Mouse (Mus musculus) neural tube, embryonic 14.5 days (tissue): ENCODE measurements around the gene Epha3. TPM values are rescaled to one million over a fixed set of nuclear protein-coding genes. Genes with fewer than 3 reads are reported as not detected.

Source experiments
- ATAC-seq: fragments of 200-750 bp; cut with Nextera tagmentation; 2 replicates; pipeline ENCODE4 v1.8.0; 2017; ENCODE audit warnings: low read depth, mild to moderate bottlenecking, moderate TSS enrichment, moderate library complexity
- H3K27ac ChIP-seq: fragments of 300-500 bp; sonication (generic); 2 replicates; pipeline ENCODE4 v1.5.1; 2014; ENCODE audit warnings: low read depth, mild to moderate bottlenecking, control low read depth, low read length, moderate library complexity, mixed read lengths
- H3K27me3 ChIP-seq: fragments of 300-500 bp; sonication (generic); 2 replicates; pipeline ENCODE4 v1.6.1; 2014; ENCODE audit warnings: low read length; ENCODE audit not compliant: control insufficient read depth, insufficient read depth
- H3K36me3 ChIP-seq: fragments of 300-500 bp; sonication (generic); 2 replicates; pipeline ENCODE4 v1.6.1; 2014; ENCODE audit warnings: low read length, mixed read lengths; ENCODE audit not compliant: control insufficient read depth, insufficient read depth
- H3K4me1 ChIP-seq: fragments of 300-500 bp; sonication (generic); 2 replicates; pipeline ENCODE4 v1.6.1; 2014; ENCODE audit warnings: low read length; ENCODE audit not compliant: control insufficient read depth, insufficient read depth
- H3K4me2 ChIP-seq: fragments of 300-500 bp; sonication (generic); 2 replicates; pipeline ENCODE4 v1.6.1; 2014; ENCODE audit warnings: mild to moderate bottlenecking, low read depth, low read length, control low read depth
- H3K4me3 ChIP-seq: fragments of 300-500 bp; sonication (generic); 2 replicates; pipeline ENCODE4 v1.5.1; 2014; ENCODE audit warnings: low read depth, low read length, control low read depth, mixed read lengths
- H3K9ac ChIP-seq: fragments of 300-500 bp; sonication (generic); replicated peaks from 2 replicates; pipeline ENCODE4 v1.6.1; 2014; ENCODE audit warnings: low read depth, mild to moderate bottlenecking, control low read depth, low read length, mixed read lengths
- H3K9me3 ChIP-seq: fragments of 300-500 bp; sonication (generic); 2 replicates; pipeline ENCODE4 v1.6.1; 2016; ENCODE audit warnings: low read length; ENCODE audit not compliant: control insufficient read depth
- WGBS: fragments of 180-500 bp; shearing (Covaris S2); extraction: QIAGEN DNeasy Blood & Tissue Kit; methylation state at CpG from one replicate; pipeline ENCODE4 v1.1.7; 2014; 5-methylcytosine and 5-hydroxymethylcytosine counted together
- polyA plus RNA-seq: library from polyadenylated mRNA; unstranded; fragments of >200 nt; fragmentation: Nextera tagmentation; extraction: Ambion mirVana; gene quantifications from 2 replicates; pipeline ENCODE4 v1.2.1, GENCODE M21; 2014

Epha3 gene
- polyA plus RNA-seq, 1 experiment from 2014 or later, result 17.0 TPM

GRCm38 (mm10) chr16:63801436-63801835, 62.5 kb downstream of the Epha3 start:
- no peak overlapping the region for H3K9ac ChIP-seq
- no peak overlapping the region for H3K4me3 ChIP-seq
- H3K27me3 ChIP-seq, result no peaks in the 10 kb centered on the region
- 0 out of 2 replicates have a peak, but pooled peaks cover 4% of the 10 kb centered on the region for H3K4me1 ChIP-seq
- no peak overlapping the region for H3K27ac ChIP-seq
- H3K9me3 ChIP-seq, result no peaks in the 10 kb centered on the region
- ATAC-seq, result no peak
- H3K36me3 ChIP-seq, result no peaks in the 10 kb centered on the region
- 44% methylated on average over 3 of the region's 3 CpGs for WGBS
- H3K4me2 ChIP-seq, result no peak overlapping the region

DNA sequence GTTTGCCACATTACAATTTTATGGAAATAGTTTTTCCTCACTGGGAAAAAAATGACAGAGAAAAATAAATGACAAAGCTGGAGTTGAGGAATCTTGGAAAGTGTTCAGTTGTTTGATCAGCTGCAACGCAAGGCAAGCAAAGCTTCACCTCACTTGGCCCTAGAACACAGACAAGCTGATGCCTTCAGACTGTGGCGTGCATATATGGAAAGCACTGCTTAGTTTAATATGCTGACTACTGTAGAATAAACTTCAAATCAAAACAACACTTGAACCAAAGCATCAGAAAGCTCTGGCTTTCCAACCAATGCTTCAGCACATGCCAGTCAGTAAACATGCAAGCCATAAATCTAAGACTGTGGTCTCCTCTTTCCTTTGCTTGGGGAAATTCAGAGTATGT, 65.6 kb downstream of the Epha3 start:
- 0 out of 2 replicates have a peak, but pooled peaks cover 4% of the 10 kb centered on the region for H3K4me1 ChIP-seq
- no peaks in the 10 kb centered on the region for H3K27me3 ChIP-seq
- ATAC-seq, result no peak
- H3K36me3 ChIP-seq, result no peaks in the 10 kb centered on the region
- H3K9me3 ChIP-seq, result no peaks in the 10 kb centered on the region
- no peak overlapping the region for H3K4me3 ChIP-seq
- 87% methylated on average over 2 of the region's 2 CpGs for WGBS
- no peak overlapping the region for H3K9ac ChIP-seq
- no peak overlapping the region for H3K27ac ChIP-seq
- no peak overlapping the region for H3K4me2 ChIP-seq

DNA sequence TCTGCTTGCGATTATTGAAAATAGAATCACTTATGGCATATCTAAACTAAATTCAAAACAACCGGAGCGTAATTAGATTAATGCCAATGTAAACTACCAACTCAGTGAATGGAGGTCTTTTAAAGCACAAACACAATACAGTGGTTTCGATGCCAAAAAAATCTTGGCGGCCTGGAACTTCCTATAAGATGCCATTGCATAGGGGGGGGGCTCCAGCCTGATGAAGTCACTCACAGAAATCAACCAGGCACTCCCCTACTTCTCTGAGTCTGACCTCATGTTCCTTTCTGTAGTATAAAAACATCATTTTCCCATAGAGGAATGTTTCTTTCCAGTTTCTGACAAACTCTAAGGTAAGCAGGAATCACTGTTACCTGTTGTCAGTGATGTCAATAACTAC, 69.7 kb downstream of the Epha3 start:
- Histone ChIP-seq H3K9me3 (no peaks in the 10 kb centered on the region), H3K9ac (no peak overlapping the region), H3K27me3 (no peaks in the 10 kb centered on the region), H3K4me1 (0 out of 2 replicates have a peak, but pooled peaks cover 3% of the 10 kb centered on the region), H3K36me3 (no peaks in the 10 kb centered on the region), H3K27ac (no peak overlapping the region), H3K4me2 (no peak overlapping the region), H3K4me3 (no peak overlapping the region)
- no peak for ATAC-seq
- WGBS, result 77% methylated on average over 5 of the region's 5 CpGs

DNA sequence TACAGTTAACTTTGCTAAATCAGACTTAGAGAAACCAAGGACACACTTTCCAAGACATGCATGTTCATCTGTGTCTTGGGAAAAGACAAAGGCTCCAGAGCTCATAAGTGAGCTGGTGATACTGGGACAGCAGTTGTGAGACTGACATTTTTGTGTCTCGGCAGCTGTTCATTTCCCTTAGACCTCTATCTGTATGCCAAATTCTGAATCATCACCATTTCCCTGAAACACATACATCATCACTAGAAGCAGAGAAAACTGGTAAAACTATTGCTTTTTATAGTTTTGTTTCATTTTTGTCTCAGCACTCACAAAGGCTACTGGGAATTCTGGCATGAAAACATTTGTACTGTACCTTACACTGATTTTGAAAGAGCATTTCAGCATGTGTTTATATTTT, 70.2 kb downstream of the Epha3 start:
- Histone ChIP-seq H3K4me2 (no peak overlapping the region), H3K4me3 (no peak overlapping the region), H3K36me3 (no peaks in the 10 kb centered on the region), H3K9ac (no peak overlapping the region), H3K9me3 (no peaks in the 10 kb centered on the region), H3K27ac (no peak overlapping the region), H3K4me1 (no peaks in the 10 kb centered on the region), H3K27me3 (no peaks in the 10 kb centered on the region)
- 49% methylated on average over 1 of the region's 1 CpGs for WGBS
- ATAC-seq, result no peak

- Histone ChIP-seq H3K9me3 (no peaks in the 10 kb centered on the region), H3K4me3 (no peak overlapping the region), H3K9ac (no peak overlapping the region), H3K27ac (no peak overlapping the region), H3K4me1 (no peaks in the 10 kb centered on the region), H3K27me3 (no peaks in the 10 kb centered on the region), H3K36me3 (no peaks in the 10 kb centered on the region), H3K4me2 (no peak overlapping the region)
- 52% methylated on average over 2 of the region's 2 CpGs for WGBS
- no peak; the same call in 1 of the 2 replicates for ATAC-seq
Observed at GRCm38 (mm10) chr16:63792084-63792483, 71.9 kb downstream of the Epha3 start.

DNA sequence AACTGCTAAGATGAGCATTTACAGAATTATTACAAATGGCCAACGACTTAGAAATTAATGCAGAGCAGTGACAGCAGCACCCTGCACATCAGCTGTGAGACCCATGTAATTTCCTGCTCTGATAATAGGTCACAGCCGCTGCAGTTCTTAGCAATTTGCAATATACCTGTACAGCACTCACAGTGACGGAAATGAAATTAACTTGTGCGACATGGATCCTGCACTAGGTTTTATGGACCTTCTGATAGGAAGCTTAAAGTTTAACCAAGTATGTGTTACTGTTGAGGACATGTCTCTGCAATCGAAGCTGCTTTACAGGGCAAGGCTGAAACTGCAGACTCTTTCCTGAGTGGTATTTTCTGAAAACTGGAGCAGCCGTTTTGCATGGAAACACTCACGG, 80.4 kb downstream of the Epha3 start:
- 69% methylated on average over 7 of the region's 7 CpGs for WGBS
- no peak overlapping the region for H3K9ac ChIP-seq
- H3K4me1 ChIP-seq, result no peaks in the 10 kb centered on the region
- no peak overlapping the region for H3K27ac ChIP-seq
- ATAC-seq, result peak; percentile 31; the same call in 1 of the 2 replicates
- no peak overlapping the region for H3K4me3 ChIP-seq
- H3K4me2 ChIP-seq, result no peak overlapping the region
- H3K27me3 ChIP-seq, result no peaks in the 10 kb centered on the region
- no peaks in the 10 kb centered on the region for H3K36me3 ChIP-seq
- no peaks in the 10 kb centered on the region for H3K9me3 ChIP-seq

- ATAC-seq, result no peak; the same call in 1 of the 2 replicates
Observed at GRCm38 (mm10) chr16:63782101-63782500, 81.9 kb downstream of the Epha3 start.

DNA sequence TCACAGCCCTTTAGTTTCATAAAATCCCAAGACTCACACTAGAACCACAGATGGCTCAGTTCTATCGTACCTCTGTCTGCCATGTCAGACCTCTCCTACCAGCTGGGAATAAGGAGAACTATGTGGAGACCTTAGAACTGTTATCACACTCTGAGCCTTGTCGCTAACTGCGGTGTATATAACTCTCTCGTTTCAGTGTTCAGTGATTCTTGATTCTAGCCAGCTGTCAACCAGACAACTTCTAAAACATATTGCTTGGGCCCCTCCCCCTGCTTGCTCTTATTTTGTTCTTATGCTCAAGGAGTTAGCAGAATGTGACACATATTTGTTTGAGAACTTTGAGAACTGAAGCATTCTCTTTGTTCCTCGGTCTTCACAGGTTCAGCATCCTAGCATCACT, 83.8 kb downstream of the Epha3 start:
- Histone ChIP-seq H3K27ac (no peak overlapping the region), H3K36me3 (no peaks in the 10 kb centered on the region), H3K4me1 (no peaks in the 10 kb centered on the region), H3K9me3 (no peaks in the 10 kb centered on the region), H3K9ac (no peak overlapping the region), H3K4me2 (no peak overlapping the region), H3K27me3 (no peaks in the 10 kb centered on the region), H3K4me3 (no peak overlapping the region)
- no peak for ATAC-seq
- 72% methylated on average over 5 of the region's 5 CpGs for WGBS

More at GRCm38 (mm10) chr16:63782101-63782500, 81.9 kb downstream of the Epha3 start:
- WGBS, result 76% methylated on average over 1 of the region's 1 CpGs
- Histone ChIP-seq H3K9me3 (no peaks in the 10 kb centered on the region), H3K36me3 (no peaks in the 10 kb centered on the region), H3K4me2 (no peak overlapping the region), H3K9ac (no peak overlapping the region), H3K27me3 (no peaks in the 10 kb centered on the region), H3K27ac (no peak overlapping the region), H3K4me3 (no peak overlapping the region), H3K4me1 (no peaks in the 10 kb centered on the region)

GRCm38 (mm10) chr16:63777811-63778210, 86.2 kb downstream of the Epha3 start:
- H3K27ac ChIP-seq, result no peak overlapping the region
- H3K4me2 ChIP-seq, result no peak overlapping the region
- H3K4me3 ChIP-seq, result no peak overlapping the region
- no peaks in the 10 kb centered on the region for H3K9me3 ChIP-seq
- no peak overlapping the region for H3K9ac ChIP-seq
- no peaks in the 10 kb centered on the region for H3K27me3 ChIP-seq
- 20% methylated on average over 1 of the region's 1 CpGs for WGBS
- no peaks in the 10 kb centered on the region for H3K36me3 ChIP-seq
- no peak for ATAC-seq
- no peaks in the 10 kb centered on the region for H3K4me1 ChIP-seq
